Mouse (Mus musculus) urinary bladder, postnatal 4 days (tissue): Measurements from ENCODE around the gene Smad1.

ENCODE experiments used
- DNase-seq, 2 experiments: peaks; one replicate each; pipeline ENCODE4 v3.0.0; 2021 to 2022; ENCODE audit warnings: low spot score in 2 of 2

Gene Smad1

GRCm38 (mm10) chr8:79384276-79385271, 14.7 kb downstream of the Smad1 start:
- DNase-seq: no peak

- DNase-seq: no peak
These were observed 16.5 kb downstream of the Smad1 start for GRCm38 (mm10) chr8:79382857-79383262.

DNA sequence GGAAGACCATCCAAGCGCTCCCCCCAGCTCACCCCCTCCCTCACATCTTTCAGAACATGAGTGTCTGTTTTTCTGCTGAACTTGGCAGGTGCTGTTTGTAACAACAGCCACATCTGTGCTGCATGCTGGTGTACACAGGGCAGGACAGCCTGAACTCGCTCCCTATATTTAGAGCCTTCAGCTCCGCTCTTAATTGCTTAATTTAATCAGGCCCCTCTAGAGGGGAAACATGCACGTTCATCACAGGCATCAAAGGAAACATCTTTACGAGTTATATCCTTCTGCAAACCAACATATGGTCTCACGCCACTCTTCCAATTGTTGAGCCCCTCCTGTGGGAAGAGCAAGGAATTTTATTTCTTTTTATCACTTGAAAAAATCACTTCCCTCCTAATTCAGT, 17.5 kb downstream of the Smad1 start:
- DNase-seq: no peak

- DNase-seq: no peak
These were observed 18.9 kb downstream of the Smad1 start for GRCm38 (mm10) chr8:79380386-79380785.

DNA sequence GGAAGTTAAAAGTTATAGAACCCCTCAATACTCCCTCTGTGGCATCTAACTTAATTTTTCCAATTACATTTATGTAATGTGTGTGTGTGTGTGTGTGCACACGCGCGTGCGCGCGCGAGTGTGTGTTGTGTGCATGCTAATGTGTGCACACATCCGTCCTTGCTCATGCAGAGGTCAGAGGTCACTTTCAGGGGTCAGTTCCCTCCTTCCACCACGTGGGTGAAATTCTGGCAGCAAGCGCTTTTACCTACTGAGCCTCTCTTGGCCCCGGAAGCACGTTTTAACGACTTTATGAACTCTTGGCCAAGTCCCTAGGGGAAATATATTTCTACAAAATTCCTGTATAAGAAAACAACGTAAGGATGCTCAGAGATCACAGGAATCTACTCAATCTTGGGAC, 19.3 kb downstream of the Smad1 start:
- no peak for DNase-seq

- DNase-seq: no peak
These were observed 22.7 kb downstream of the Smad1 start for GRCm38 (mm10) chr8:79376648-79377047.

- no peak for DNase-seq
These were observed 23.6 kb downstream of the Smad1 start for GRCm38 (mm10) chr8:79375775-79376123.

DNA sequence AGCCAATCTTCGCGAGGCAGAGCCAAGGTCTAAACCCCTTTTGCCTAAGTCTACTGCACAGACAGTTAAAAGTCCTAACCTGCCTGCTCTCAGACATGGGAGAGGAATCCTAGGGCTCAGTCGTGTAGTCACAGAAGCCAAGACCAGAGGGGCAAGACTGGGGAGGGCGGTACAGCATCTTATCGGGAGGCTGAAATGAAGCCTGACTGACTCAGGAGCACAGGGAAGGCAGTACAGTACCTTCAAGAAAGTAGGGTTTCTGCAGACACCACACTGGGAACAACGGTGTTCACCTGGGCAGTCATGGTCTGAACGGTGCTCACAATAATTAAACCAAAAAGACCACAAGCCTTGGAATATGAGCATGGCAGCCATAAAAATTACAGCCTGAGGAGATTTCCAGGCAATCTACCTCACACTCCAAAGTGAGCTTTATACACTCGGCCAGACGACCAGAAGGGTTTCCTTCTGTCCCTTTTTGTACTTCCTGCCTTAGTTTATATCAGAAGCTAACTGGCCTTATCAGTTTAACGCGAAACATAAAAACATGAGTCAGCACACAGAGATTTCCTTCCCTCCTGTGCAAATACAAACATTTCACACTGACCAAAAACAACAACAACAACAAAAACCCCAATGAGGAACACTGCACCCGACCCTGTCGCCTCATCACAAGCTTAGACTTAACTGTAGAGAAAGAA, 24.1 kb downstream of the Smad1 start:
- no peak for DNase-seq

DNA sequence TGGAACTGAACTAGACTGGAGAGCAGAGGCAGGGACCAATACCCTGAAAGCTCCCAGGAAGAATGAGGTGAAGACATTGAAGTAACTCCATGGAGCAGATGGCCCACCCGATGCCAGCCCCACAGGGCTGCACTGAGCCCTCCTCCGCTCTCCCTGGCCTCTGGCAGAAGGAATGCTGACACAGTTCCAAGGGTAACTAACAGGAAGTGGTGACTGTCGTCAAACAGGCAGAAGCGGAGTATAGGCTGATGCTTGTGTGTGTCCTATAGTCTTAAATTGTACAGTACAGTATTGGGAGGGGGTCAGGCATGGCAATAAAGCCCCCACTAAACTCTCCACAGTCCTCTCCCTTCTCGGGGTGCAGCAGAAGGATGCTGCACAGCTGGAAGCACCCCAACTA, 24.9 kb downstream of the Smad1 start:
- no peak for DNase-seq

GRCm38 (mm10) chr8:79373563-79373962, 25.8 kb downstream of the Smad1 start:
- no peak for DNase-seq

- no peak for DNase-seq
These were observed 26.4 kb downstream of the Smad1 start for GRCm38 (mm10) chr8:79372960-79373359.

- DNase-seq: no peak
These were observed 26.8 kb downstream of the Smad1 start for GRCm38 (mm10) chr8:79372521-79372920.

GRCm38 (mm10) chr8:79372084-79372483, 27.2 kb downstream of the Smad1 start:
- DNase-seq: no peak

GRCm38 (mm10) chr8:79370646-79371290, 28.6 kb downstream of the Smad1 start:
- DNase-seq: no peak

DNA sequence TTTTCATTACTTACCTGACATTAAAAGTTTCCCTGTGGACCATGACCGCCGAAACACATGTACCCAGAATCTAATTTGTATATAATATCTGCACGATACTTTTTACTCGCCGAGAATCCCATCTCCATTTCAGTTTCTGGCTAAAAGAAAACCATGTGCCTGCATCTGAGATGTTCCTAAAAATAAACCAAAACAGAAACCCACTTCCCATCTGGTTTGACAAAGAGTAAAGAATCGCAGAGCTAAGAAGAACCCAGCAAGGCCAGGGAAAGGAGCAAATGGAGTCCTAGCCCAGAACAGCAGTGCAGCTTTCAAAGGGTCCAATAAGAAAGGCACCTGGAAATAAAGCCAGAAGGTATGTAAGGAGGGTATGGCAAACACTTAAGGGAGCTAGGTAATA, 30.2 kb downstream of the Smad1 start:
- DNase-seq: no peak

DNA sequence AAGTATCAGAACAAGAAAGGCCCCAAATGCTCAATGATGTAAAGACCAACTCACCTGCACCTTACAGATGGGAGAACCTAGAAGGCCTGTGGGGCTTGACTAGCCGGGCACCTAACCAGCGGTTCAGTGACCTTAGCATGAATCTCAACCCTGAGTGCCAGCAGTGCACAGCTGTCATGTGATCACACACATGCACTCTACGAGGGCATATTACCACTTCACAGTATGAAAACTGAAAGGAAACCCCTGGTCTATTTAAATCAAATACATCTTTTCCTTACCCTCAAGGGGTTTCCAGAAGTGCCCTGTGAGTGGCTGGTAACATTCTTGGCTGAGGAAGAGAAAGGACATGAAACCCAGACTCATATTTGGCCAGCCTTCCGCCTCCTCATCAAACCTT, 31.4 kb downstream of the Smad1 start:
- no peak for DNase-seq

DNA sequence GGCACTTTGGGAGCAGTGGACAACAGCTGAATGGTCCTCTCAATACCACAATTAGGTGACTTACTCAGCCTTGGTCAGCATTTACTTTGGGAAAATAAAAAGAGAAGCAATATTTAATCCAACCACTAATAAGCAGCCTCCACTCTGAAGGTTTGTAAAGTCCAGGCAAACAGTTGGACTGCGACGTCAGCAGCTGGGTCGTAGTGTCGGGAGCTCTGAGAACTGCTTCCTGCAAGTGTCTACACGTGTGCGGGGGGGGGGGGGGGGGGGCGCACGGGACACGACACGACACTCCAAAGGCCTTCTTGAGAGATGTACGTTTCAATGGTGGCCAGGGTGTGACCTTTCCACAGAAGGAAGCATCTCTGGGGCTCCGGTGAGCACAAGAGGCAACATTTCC, 32.0 kb downstream of the Smad1 start:
- DNase-seq: no peak

DNA sequence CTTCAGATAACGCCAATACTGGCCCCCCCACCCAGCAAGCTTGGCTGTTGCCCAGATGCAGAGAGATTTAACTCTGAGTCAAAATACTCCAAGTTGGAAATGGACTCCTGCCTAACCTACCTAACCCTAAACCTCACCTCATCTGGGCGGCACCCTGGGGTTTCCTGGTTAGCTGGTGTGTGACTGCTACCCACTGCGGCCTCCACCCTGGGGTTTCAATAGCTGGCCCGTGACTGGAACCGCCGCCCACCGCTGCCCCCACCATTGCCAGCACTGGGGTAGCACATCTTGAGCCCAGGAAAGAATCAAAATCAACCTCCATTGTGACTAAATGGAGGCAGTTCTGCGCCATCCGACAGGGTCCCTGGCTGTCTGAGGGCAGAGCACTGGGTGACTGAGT, 33.1 kb downstream of the Smad1 start:
- no peak for DNase-seq

- no peak for DNase-seq
These were observed 33.6 kb downstream of the Smad1 start for GRCm38 (mm10) chr8:79365707-79366106.

DNA sequence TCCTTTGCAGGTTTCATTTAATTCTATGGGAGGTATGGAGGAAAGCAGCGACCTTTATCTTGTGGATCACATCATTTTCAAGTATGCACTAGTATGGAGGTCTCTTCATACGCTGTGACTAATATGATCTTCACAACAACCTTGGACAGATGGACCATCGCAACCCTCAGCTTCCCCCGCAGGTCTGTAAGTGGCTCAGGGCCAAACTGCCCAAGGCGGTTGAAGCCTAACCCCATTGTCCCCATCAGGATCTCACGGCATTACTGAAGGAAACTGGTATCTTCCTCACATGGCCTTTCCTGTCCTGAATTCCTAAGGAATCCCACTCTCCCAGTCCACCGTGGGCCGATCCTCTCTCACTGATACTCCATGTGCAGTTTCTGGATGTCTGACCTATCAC, 34.5 kb downstream of the Smad1 start:
- DNase-seq: no peak

- DNase-seq: no peak
These were observed 36.9 kb downstream of the Smad1 start for GRCm38 (mm10) chr8:79362430-79362829.

- DNase-seq: no peak
These were observed 38.4 kb downstream of the Smad1 start for GRCm38 (mm10) chr8:79360774-79361527.
